In genomic region chr2:59779355-59779754, GRCm38 (mm10) we compare ENCODE assay signal across 8 mouse cellular contexts.
DNase-seq lines count a peak whose midpoint lies in the region; ATAC-seq lines count a peak whose summit lies in the region.
"Had no signal": no experiment of that assay in that cellular context is flagged by ENCODE, and none has a peak within 500 bp of the region (broad histone marks: within the 10 kb centered on the region; RNA-seq: fewer than 3 reads in every experiment).

No protein-coding gene starts in this region.

- no peaks in the 10 kb centered on the region for H3K9me3 ChIP-seq in liver, embryonic 13.5 days (replicated peaks)
- no peaks in the 10 kb centered on the region for H3K9me3 ChIP-seq in stomach, embryonic 16.5 days (replicated peaks; ENCODE audit: control insufficient read depth, low read length)
- no peaks in the 10 kb centered on the region for H3K9me3 ChIP-seq in midbrain, embryonic 16.5 days (replicated peaks; ENCODE audit: control insufficient read depth, low read length, poor library complexity, severe bottlenecking)
- H3K9me3 ChIP-seq: megakaryocyte, embryonic 14.5 days had no signal

- no peak overlapping the region for H3K27ac ChIP-seq in liver, embryonic 13.5 days
- peak overlapping the region; percentile 84 for H3K27ac ChIP-seq in stomach, embryonic 16.5 days (ENCODE audit: low read length)
- no peak overlapping the region for H3K27ac ChIP-seq in midbrain, embryonic 16.5 days (ENCODE audit: low read length)

- peak; percentile 75 for ATAC-seq in common myeloid progenitor, adult 5-6 weeks (replicated peaks; ENCODE audit: low read depth, poor library complexity, severe bottlenecking)
- ATAC-seq in liver, embryonic 13.5 days (ENCODE audit: low read depth): 0 out of 2 replicates have a peak, but pooled peaks have one; percentile 39
- ATAC-seq in stomach, embryonic 16.5 days (ENCODE audit: insufficient read depth, low FRiP score): peak; percentile 59; the same call in 1 of the 2 replicates
- no peak for ATAC-seq in midbrain, embryonic 16.5 days

- peak; percentile 63 for DNase-seq in kidney, adult 18-20 months
- no peak for DNase-seq in liver, embryonic 13.5 days
- DNase-seq in thymus, postnatal 4 days: no peak
- DNase-seq in cerebellum, postnatal 14 days: no peak

- H3K4me2 ChIP-seq in liver, embryonic 13.5 days: no peak overlapping the region
- H3K4me2 ChIP-seq in stomach, embryonic 16.5 days (ENCODE audit: low read depth, low read length): no peak overlapping the region
- no peak overlapping the region for H3K4me2 ChIP-seq in midbrain, embryonic 16.5 days (ENCODE audit: low read length)

- H3K9ac ChIP-seq in liver, embryonic 13.5 days: no peak overlapping the region
- H3K9ac ChIP-seq in stomach, embryonic 16.5 days (ENCODE audit: low read length): peak overlapping the region; percentile 37; the same call in 1 of the 2 replicates
- no peak overlapping the region for H3K9ac ChIP-seq in midbrain, embryonic 16.5 days (ENCODE audit: low read depth, low read length)

- no peaks in the 10 kb centered on the region for H3K36me3 ChIP-seq in liver, embryonic 13.5 days
- H3K36me3 ChIP-seq in stomach, embryonic 16.5 days (ENCODE audit: control insufficient read depth, insufficient read depth, low read length): no peaks in the 10 kb centered on the region
- H3K36me3 ChIP-seq in midbrain, embryonic 16.5 days (ENCODE audit: control insufficient read depth, insufficient read depth, low read length): no peaks in the 10 kb centered on the region

- H3K27me3 ChIP-seq in liver, embryonic 13.5 days: no peaks in the 10 kb centered on the region
- H3K27me3 ChIP-seq in stomach, embryonic 16.5 days (ENCODE audit: control insufficient read depth, insufficient read depth, low read length): no peaks in the 10 kb centered on the region
- H3K27me3 ChIP-seq in midbrain, embryonic 16.5 days (ENCODE audit: control insufficient read depth, insufficient read depth, low read depth, low read length): no peaks in the 10 kb centered on the region

- no peaks in the 10 kb centered on the region for H3K4me1 ChIP-seq in liver, embryonic 13.5 days (replicated peaks)
- H3K4me1 ChIP-seq in stomach, embryonic 16.5 days (ENCODE audit: control insufficient read depth, insufficient read depth, low read length): peaks cover 13% of the 10 kb centered on the region
- no peaks in the 10 kb centered on the region for H3K4me1 ChIP-seq in midbrain, embryonic 16.5 days (ENCODE audit: control insufficient read depth, insufficient read depth, low read length)

- WGBS in liver, embryonic 13.5 days (ENCODE audit: insufficient replicate concordance): 62% methylated on average over 10 of the region's 10 CpGs
- WGBS in stomach, embryonic 16.5 days: 69% methylated on average over 10 of the region's 10 CpGs
- WGBS in midbrain, embryonic 16.5 days: 91% methylated on average over 10 of the region's 10 CpGs

- H3K4me3 ChIP-seq in liver, embryonic 13.5 days (replicated peaks): no peak overlapping the region
- peak overlapping the region; percentile 21 for H3K4me3 ChIP-seq in stomach, embryonic 16.5 days (replicated peaks; ENCODE audit: low read length)
- no peak overlapping the region for H3K4me3 ChIP-seq in midbrain, embryonic 16.5 days (ENCODE audit: low read depth, low read length)
- H3K4me3 ChIP-seq: megakaryocyte, embryonic 14.5 days had no signal
